Mouse (Mus musculus) CD4-positive, CD25-positive, alpha-beta regulatory T cell, adult 9 weeks (primary cell): ENCODE results near the gene Olfr1484. TPM values are rescaled to one million over a fixed set of nuclear protein-coding genes. Genes with fewer than 3 reads are reported as not detected.

Experiments used
- polyA plus RNA-seq: library from polyadenylated mRNA; unstranded; fragments of 100-300 nt; shearing (Covaris generic); gene quantifications from one replicate; pipeline ENCODE4 v1.2.1, GENCODE M21; 2017

The Olfr1484 gene
- polyA plus RNA-seq: not detected

GRCm38 (mm10) chr19:13583211-13583610, at the start of gene Olfr1484:
Gene Olfr1484 (plus strand): TSS chr19:13583511.

DNA sequence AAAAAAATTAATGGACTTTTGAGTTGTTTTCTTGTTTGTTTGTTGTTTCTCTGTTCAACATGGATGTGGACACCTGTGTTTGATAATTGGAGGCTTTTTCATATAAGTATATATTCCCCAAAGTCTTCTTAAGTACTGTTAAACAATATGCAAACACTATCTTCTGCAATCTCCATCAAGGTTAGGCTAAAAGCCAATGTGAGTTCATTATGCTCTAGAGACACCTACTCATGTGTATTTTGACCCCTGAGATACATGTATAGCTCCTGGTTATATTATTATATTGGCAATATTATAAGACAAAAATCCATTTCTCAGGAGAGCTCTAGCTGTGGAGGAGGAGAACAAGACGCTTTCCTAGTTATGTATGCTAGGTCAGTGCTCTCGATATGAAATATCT, 33.8 kb downstream of the Olfr1484 start, which contains the start of gene Olfr1487:
Olfr1487 (plus strand) TSS at position 301 of the 400 bp plus-strand sequence.

DNA sequence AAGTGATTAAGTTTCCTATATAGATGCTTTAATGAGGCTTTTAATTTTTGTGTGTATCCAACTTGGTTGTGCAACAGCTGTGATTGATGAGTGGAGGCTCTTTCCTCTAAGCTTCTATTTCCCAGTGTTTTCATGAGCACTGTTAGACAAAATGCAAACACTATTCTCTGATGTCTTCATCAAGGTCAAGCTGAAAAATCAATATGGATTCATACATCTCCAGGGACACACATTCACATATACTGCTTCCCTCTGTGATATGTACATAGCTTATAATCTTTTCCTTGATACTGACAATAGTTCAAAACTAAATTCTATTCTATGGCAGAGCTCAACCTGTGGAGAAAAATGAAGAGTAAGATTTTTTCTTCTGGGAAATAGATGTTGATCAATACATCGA, 48.0 kb downstream of the Olfr1484 start, which contains the start of gene Olfr1489:
Olfr1489 (plus strand) TSS at position 301 of the 400 bp plus-strand sequence.

Other genes with a start within 250 kb of the Olfr1484 start
- gene Olfr1466, start 244.6 kb upstream of the Olfr1484 start, polyA plus RNA-seq: not detected
- not detected for gene Olfr1467, start 221.3 kb upstream of the Olfr1484 start, polyA plus RNA-seq
- gene Olfr1469, start 175.7 kb upstream of the Olfr1484 start, polyA plus RNA-seq: not detected
- 0.11 TPM for gene Olfr1471, start 140.1 kb upstream of the Olfr1484 start, polyA plus RNA-seq
- gene Olfr1472, start 127.4 kb upstream of the Olfr1484 start, polyA plus RNA-seq: not detected
- not detected for gene Olfr1474, start 113.9 kb upstream of the Olfr1484 start, polyA plus RNA-seq
- not detected for gene Olfr1475, start 103.3 kb upstream of the Olfr1484 start, polyA plus RNA-seq
- gene Olfr1477, start 83.0 kb upstream of the Olfr1484 start, polyA plus RNA-seq: not detected
- gene Olfr1480, start 55.6 kb upstream of the Olfr1484 start, polyA plus RNA-seq: not detected
- not detected for gene Olfr1487, start 33.9 kb downstream of the Olfr1484 start, polyA plus RNA-seq
- gene Olfr1489, start 48.1 kb downstream of the Olfr1484 start, polyA plus RNA-seq: not detected
- gene Olfr1490, start 67.6 kb downstream of the Olfr1484 start, polyA plus RNA-seq: not detected
- not detected for gene Olfr1491, start 113.8 kb downstream of the Olfr1484 start, polyA plus RNA-seq
- not detected for gene Olfr1493-ps1, start 139.8 kb downstream of the Olfr1484 start, polyA plus RNA-seq
- gene Olfr1494, start 156.2 kb downstream of the Olfr1484 start, polyA plus RNA-seq: not detected
- gene Olfr1495, start 181.1 kb downstream of the Olfr1484 start, polyA plus RNA-seq: not detected
- gene Olfr1496, start 194.4 kb downstream of the Olfr1484 start, polyA plus RNA-seq: not detected
- not detected for gene Olfr1497, start 214.7 kb downstream of the Olfr1484 start, polyA plus RNA-seq
- gene Olfr1499, start 235.9 kb downstream of the Olfr1484 start, polyA plus RNA-seq: not detected
- not detected for gene Olfr1500, start 247.0 kb downstream of the Olfr1484 start, polyA plus RNA-seq